Mouse (Mus musculus) lung, postnatal 0 days (tissue): ENCODE measurements at regions not wholly inside any gene's neighbourhood (a gene's known extent, or its start where the extent isn't known, plus 50 kb on each side); places are given as distances from the start of the nearest gene placed in this dataset.
"Not testable (repeated sequence)": the region's sequence is repeated elsewhere in the genome, so short reads cannot be mapped to it uniquely, and the experiment has no call there.

Source experiments
- ATAC-seq: fragments of 200-750 bp; cut with Nextera tagmentation; 2 replicates; pipeline ENCODE4 v1.8.0; 2017; ENCODE audit warnings: moderate library complexity
- DNase-seq: peaks from one replicate; pipeline ENCODE4 v3.0.0-alpha.2; 2016; ENCODE audit warnings: low spot score
- H3K27ac ChIP-seq: fragments of 300-500 bp; sonication (generic); 2 replicates; pipeline ENCODE4 v1.5.1; 2014; ENCODE audit warnings: antibody characterized with exemption, mild to moderate bottlenecking, low read length, mixed read lengths
- H3K27me3 ChIP-seq: fragments of 300-500 bp; sonication (generic); replicated peaks from 2 replicates; pipeline ENCODE4 v1.6.1; 2014; ENCODE audit warnings: low read length, mixed read lengths; ENCODE audit not compliant: insufficient read depth
- H3K36me3 ChIP-seq: fragments of 300-500 bp; sonication (generic); 2 replicates; pipeline ENCODE4 v1.6.1; 2014; ENCODE audit warnings: low read length, mixed read lengths; ENCODE audit not compliant: insufficient read depth
- H3K4me1 ChIP-seq: fragments of 300-500 bp; sonication (generic); 2 replicates; pipeline ENCODE4 v1.6.1; 2014; ENCODE audit warnings: antibody characterized with exemption, low read depth, low read length, mixed read lengths; ENCODE audit not compliant: insufficient read depth
- H3K4me2 ChIP-seq: fragments of 300-500 bp; sonication (generic); replicated peaks from 2 replicates; pipeline ENCODE4 v1.6.1; 2014; ENCODE audit warnings: low read depth, mild to moderate bottlenecking, low read length, moderate library complexity, mixed read lengths
- H3K4me3 ChIP-seq: fragments of 300-500 bp; sonication (generic); 2 replicates; pipeline ENCODE4 v1.5.1; 2014; ENCODE audit warnings: low read depth, low read length
- H3K9ac ChIP-seq: fragments of 300-500 bp; sonication (generic); replicated peaks from 2 replicates; pipeline ENCODE4 v1.6.1; 2014; ENCODE audit warnings: low read depth, mild to moderate bottlenecking
- H3K9me3 ChIP-seq: fragments of 300-500 bp; sonication (generic); 2 replicates; pipeline ENCODE4 v1.6.1; 2016; ENCODE audit warnings: low read length, mixed read lengths
- CTCF ChIP-seq: IDR thresholded peaks from 2 replicates; pipeline ENCODE4 v1.5.1; 2016; ENCODE audit warnings: antibody characterized with exemption, mild to moderate bottlenecking
- EP300 ChIP-seq: IDR thresholded peaks from 2 replicates; pipeline ENCODE4 v1.6.1; 2016; ENCODE audit warnings: antibody characterized with exemption, mild to moderate bottlenecking, control low read depth
- WGBS: fragments of 180-500 bp; shearing (Covaris S2); extraction: QIAGEN DNeasy Blood & Tissue Kit; methylation state at CpG from one replicate; pipeline ENCODE4 v1.1.7; 2014; 5-methylcytosine and 5-hydroxymethylcytosine counted together

DNA sequence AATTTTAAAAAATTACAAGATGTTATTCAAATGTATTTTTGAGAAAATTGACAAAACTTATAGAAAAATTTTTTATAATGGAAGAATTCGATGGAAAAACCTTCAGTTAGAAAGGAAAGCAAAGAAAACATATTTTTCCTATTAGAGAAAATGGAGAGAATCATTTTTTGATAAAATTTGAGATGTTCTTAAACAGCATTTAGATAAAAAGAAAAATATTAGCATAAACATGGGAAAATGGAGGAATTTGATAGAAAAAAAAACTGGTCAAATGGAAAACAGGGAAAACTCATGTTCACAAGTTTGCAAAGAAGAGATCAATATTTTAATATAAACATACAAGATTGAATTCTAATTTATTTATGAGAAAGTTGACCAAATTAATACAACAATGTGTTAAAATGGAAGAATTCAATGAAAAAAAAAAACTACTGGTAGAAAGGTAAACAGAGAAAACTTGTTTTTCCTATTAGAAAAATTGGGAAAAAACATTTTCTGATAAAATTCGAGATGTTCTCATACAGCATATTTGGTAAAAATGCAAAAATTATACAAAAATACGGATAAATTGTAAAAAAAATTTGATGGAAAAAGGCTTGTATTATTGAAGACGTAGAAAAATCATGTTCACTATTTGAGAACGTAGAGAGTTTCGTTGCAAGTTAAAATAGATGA, 122.4 kb downstream of the 4932411N23Rik start:
- H3K9me3 ChIP-seq, H3K9ac ChIP-seq, H3K27me3 ChIP-seq, H3K4me2 ChIP-seq, H3K4me1 ChIP-seq, ATAC-seq, H3K4me3 ChIP-seq, H3K36me3 ChIP-seq, H3K27ac ChIP-seq: not testable (repeated sequence)
- peak; percentile 9 for DNase-seq
- 63% methylated on average over 6 of the region's 6 CpGs for WGBS

DNA sequence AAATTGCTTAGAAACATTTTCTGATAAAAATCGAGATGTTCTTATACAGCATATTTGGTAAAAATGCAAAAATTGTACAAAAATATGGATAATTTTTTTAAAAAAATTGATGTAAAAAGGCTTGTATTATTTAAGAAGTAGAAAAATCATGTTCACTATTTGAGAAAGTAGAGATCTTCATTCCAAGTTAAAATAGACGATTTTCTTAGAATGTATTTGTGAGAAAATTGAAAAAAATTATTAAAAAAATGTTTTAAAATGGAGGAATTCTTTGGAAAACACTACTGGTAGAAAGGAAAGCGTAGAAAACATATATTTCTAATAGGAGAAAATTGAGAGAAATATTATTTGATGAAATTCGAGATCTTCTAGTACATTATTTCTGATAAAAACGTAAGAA, 124.8 kb downstream of the 4932411N23Rik start:
- not testable (repeated sequence) for H3K27me3 ChIP-seq, H3K4me3 ChIP-seq, H3K4me2 ChIP-seq, H3K27ac ChIP-seq, DNase-seq, H3K36me3 ChIP-seq, H3K9me3 ChIP-seq, H3K9ac ChIP-seq, H3K4me1 ChIP-seq, ATAC-seq
- WGBS: 70% methylated on average over 5 of the region's 5 CpGs

DNA sequence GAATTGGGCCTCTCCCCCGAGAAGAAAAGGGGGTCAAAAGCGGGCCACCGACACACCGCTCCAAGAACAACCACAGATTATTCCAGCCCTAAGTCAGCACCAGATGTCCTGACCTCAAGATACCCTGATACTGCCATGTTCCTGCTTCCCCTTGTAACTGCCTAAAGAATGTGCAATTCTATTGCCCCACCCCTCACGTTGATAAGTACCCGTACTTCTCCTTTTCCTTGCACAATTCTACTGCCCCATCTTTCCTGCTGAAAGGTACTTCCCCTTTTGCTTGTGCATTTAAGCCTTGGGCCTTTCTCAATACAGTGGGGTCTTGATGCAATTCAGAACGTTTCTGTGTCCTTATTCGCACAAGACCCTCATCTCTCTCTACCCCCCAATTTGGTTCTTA, 130.6 kb downstream of the 4932411N23Rik start:
- not testable (repeated sequence) for H3K4me1 ChIP-seq, H3K27ac ChIP-seq, H3K4me2 ChIP-seq, H3K9ac ChIP-seq, H3K36me3 ChIP-seq, DNase-seq, ATAC-seq, H3K9me3 ChIP-seq, H3K27me3 ChIP-seq, H3K4me3 ChIP-seq
- 82% methylated on average over 8 of the region's 8 CpGs for WGBS

DNA sequence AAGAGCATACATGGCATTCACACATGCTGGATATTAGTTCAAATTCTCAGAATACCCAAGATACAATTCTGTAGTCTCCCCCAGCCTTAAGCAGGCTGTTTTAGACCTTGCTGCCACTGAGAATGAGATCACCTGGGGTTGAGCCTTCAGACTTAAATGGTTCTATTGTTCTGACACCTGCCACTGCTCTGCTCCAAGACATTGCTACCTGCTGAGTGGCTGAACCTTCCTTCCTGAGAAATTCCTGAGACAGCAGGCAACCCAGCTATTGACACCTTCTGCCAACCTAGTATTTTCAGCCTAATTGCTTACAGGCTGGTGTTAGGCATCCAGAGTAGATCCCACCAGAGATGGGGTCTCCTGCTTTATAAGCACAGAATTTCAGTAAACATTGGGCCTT, 159.9 kb downstream of the 4932411N23Rik start:
- TF ChIP-seq EP300 (no peak), CTCF (no peak)
- no peak for ATAC-seq
- H3K4me2 ChIP-seq: no peak overlapping the region

More for the DNA sequence above, 159.9 kb downstream of the 4932411N23Rik start:
- H3K4me1 ChIP-seq: no peaks in the 10 kb centered on the region
- H3K27ac ChIP-seq: no peak overlapping the region
- no peak for DNase-seq
- H3K4me3 ChIP-seq: no peak overlapping the region
- no peaks in the 10 kb centered on the region for H3K27me3 ChIP-seq
- H3K9ac ChIP-seq: no peak overlapping the region
- H3K9me3 ChIP-seq: no peaks in the 10 kb centered on the region
- H3K36me3 ChIP-seq: no peaks in the 10 kb centered on the region
